ENCODE assay signal across 33 mouse cellular contexts in genomic region chr1:184761988-184762387, GRCm38 (mm10). TPM values are rescaled to one million over a fixed set of nuclear protein-coding genes. Genes with fewer than 3 reads are reported as not detected.
DNase-seq lines count a peak whose midpoint lies in the region; ATAC-seq and TF ChIP-seq lines count a peak whose summit lies in the region.
"Had no signal": no experiment of that assay in that cellular context is flagged by ENCODE, and none has a peak within 500 bp of the region (broad histone marks: within the 10 kb centered on the region; RNA-seq: fewer than 3 reads in every experiment).

No protein-coding gene starts in this region.

- no peaks in the 10 kb centered on the region for H3K4me1 ChIP-seq in lung, adult 2 months (ENCODE audit: control insufficient read depth, insufficient read depth, low read length)
- H3K4me1 ChIP-seq: forebrain, embryonic 10.5 days; limb, embryonic 12.5 days; liver, embryonic 12.5 days; neural tube, embryonic 12.5 days had no signal

- TF ChIP-seq CTCF in lung, adult 2 months (IDR thresholded peaks at IDR 0.05; ENCODE audit: insufficient read depth, low read length): no peak

- no peak for TF ChIP-seq POLR2A in lung, adult 2 months (IDR thresholded peaks at IDR 0.05; ENCODE audit: borderline replicate concordance, extremely low read depth, low read depth, low read length)

- intact Hi-C loops in heart, postnatal 36 days (cut with DNase I): no loop called here

- DNase-seq in heart, adult 11 months: peak; percentile 49
- DNase-seq in heart, postnatal 36 days: no peak
- DNase-seq in 416B (ENCODE audit: low read depth): peak; percentile 64
- DNase-seq in adrenal gland, postnatal 25 days: peak; percentile 14
- DNase-seq in ovary, postnatal 36 days (ENCODE audit: low spot score): no peak
- DNase-seq in kidney, postnatal 4 days: no peak
- DNase-seq in lung, adult 2 months: no peak
- DNase-seq: cerebellum, adult 8-10 months; cerebellum, postnatal 25 days; gastrocnemius, adult 2 months; gastrocnemius, postnatal 36 days; heart, postnatal 14 days; kidney, adult 8-10 months; kidney, postnatal 10 days; liver, postnatal 0 days; lung, postnatal 4 days; midbrain, embryonic 14.5 days; thymus, postnatal 4 days had no signal

- ATAC-seq in granulocyte monocyte progenitor cell, adult 5-6 weeks (replicated peaks; ENCODE audit: poor library complexity, severe bottlenecking): peak; percentile 75
- ATAC-seq: forebrain, embryonic 16.5 days; hindbrain, embryonic 16.5 days; liver, embryonic 12.5 days; liver, postnatal 0 days; lung, postnatal 0 days; Patski had no signal

- WGBS in lung, adult 2 months: 74% methylated on average over 4 of the region's 4 CpGs

- H3K4me3 ChIP-seq in lung, adult 2 months (replicated peaks; ENCODE audit: extremely low read depth, low read depth, low read length): no peak overlapping the region
- H3K4me3 ChIP-seq: forebrain, embryonic 10.5 days; gastrocnemius, adult 2 months; limb, embryonic 12.5 days; liver, embryonic 12.5 days; neural tube, embryonic 12.5 days had no signal

RNA-seq across cellular contexts. Expression of gene Hlx, which starts 29.6 kb away (rescaled TPM):
- total RNA-seq in heart, postnatal 36 days (2021): 10 to 100 TPM in 1 of 2 experiments, 1 to 10 TPM in 1; 9.9 to 14.5 TPM
- 10.6 and 12.8 TPM in 2 replicates for total RNA-seq in adrenal gland, postnatal 25 days (2021)
- total RNA-seq in granulocyte monocyte progenitor cell, adult 5-6 weeks (2014; fragmentation: Nextera tagmentation): 5.1 and 6.4 TPM in 2 replicates
- total RNA-seq in granulocyte monocyte progenitor cell, adult 5-6 weeks (2017): 9.5 and 10.5 TPM in 2 replicates
- polyA plus RNA-seq in lung, adult 2 months (2012; rRNA removed): 72.0 and 77.7 TPM in 2 replicates

RNA-seq across cellular contexts. Expression of gene Marc1, which starts 49.1 kb away (rescaled TPM):
- total RNA-seq in heart, postnatal 36 days (2021): not detected
- total RNA-seq in adrenal gland, postnatal 25 days (2021): 1.4 and 4.4 TPM in 2 replicates
- not detected in 2 replicates for total RNA-seq in granulocyte monocyte progenitor cell, adult 5-6 weeks (2014; fragmentation: Nextera tagmentation)
- total RNA-seq in granulocyte monocyte progenitor cell, adult 5-6 weeks (2017): 0.26 TPM in 1 of 2 replicates, not detected in the other
- polyA plus RNA-seq in lung, adult 2 months (2012; rRNA removed): 1.2 and 1.6 TPM in 2 replicates
- total RNA-seq: gastrocnemius, adult 2 months; heart, postnatal 14 days; layer of hippocampus, postnatal 10 days; left cerebral cortex, postnatal 25 days; megakaryocyte-erythroid progenitor cell, adult 5-6 weeks had no signal
- polyA plus RNA-seq: embryonic facial prominence, embryonic 11.5 days; forebrain, embryonic 10.5 days; forebrain, embryonic 16.5 days; heart, embryonic 14.5 days; limb, embryonic 12.5 days; Patski; testis, adult 2 months had no signal

Comparison
In these comparisons a context has a peak if more than half of its experiments do, and no peak if none do; other contexts are left out.
1. DNase-seq: peak in heart, adult 11 months (single experiment), 416B (single experiment) and adrenal gland, postnatal 25 days (single experiment); none in heart, postnatal 36 days (0 of 2), ovary, postnatal 36 days (single experiment), kidney, postnatal 4 days (0 of 2) and lung, adult 2 months (single experiment).